Mouse (Mus musculus) heart, adult 10 weeks (tissue): ENCODE data around the gene Cldn18. TPM values are rescaled to one million over a fixed set of nuclear protein-coding genes. Genes with fewer than 3 reads are reported as not detected.

ENCODE experiments used
- polyA plus RNA-seq: library from polyadenylated mRNA; stranded (reverse); fragments of 350-450 nt; fragmentation: Illumina TruSeq; extraction: RNeasy Lipid Tissue Mini Kit (QIAGEN cat#74804); gene quantifications from one replicate; pipeline ENCODE4 v1.2.3, GENCODE M21; 2014; ENCODE audit warnings: low read depth, low replicate concordance

Cldn18 gene
- not detected for polyA plus RNA-seq

DNA sequence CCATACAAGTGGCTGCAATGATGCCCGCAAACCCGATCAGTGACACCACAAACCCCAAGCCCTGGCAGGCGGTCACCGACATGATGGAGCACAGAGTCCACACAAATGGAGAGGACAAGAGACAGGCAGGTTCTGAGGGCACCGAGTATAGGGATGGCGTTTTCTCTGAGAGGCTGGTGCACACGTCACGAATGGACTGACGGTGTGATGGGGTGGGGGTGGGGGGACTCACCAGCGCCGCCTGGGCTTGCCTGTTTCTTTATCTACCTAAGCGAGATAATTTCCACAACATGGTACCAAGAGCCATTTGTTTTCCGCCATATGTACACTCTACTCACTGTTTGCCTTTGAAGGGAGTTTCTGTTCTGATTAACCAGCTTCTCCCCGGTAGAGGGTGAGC lies at the start of gene Cldn18:
Cldn18 (minus strand) TSS at position 134 of the 400 bp plus-strand sequence.

Other genes with a start within 250 kb of the Cldn18 start
- gene Armc8, start 148.4 kb downstream of the Cldn18 start, polyA plus RNA-seq = 17.8 TPM
- 7.6 TPM for gene Dbr1, start 141.5 kb downstream of the Cldn18 start, polyA plus RNA-seq
- gene A4gnt, start 104.8 kb downstream of the Cldn18 start, polyA plus RNA-seq = not detected
- 3.4 TPM for gene Dzip1l, start 87.8 kb downstream of the Cldn18 start, polyA plus RNA-seq
- gene Sox14, start 158.9 kb upstream of the Cldn18 start, polyA plus RNA-seq = not detected